Mouse (Mus musculus): ENCODE data around the gene Rubcnl. TPM values are rescaled to one million over a fixed set of nuclear protein-coding genes. Genes with fewer than 3 reads are reported as not detected.

Rubcnl gene
- polyA plus RNA-seq, 1 experiment from 2014 or later, result 0.89 TPM

DNA sequence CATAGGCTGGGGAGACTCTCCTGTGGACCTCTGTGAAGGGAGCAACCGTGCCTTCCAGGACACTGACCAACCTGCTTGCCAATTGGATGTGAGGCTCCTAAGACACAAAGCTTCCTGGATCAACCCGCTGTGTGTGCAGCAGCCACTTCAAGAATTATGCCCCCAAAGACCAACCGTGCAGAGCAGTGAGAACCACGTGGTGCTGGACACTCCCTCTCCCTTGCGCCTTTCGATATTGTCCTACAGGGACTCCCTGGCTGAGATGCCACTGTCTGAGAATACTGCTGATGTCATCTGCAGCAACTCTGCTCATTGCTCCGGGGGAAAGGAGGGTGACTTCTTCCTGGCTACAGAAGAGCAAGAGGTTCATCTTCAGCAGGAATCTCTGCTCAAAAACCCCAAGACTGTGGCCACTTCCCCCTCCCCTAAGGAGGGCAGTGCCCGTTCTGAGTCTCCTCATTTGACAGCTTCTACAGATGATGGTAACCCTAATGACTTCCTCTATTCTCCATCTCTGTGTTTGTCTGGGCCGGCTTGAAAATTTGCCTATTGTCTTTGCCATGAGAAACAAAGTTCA lies 16.3 kb downstream of the Rubcnl start:
- ATAC-seq (ENCODE audit: insufficient read depth) (no peak), DNase-seq (no peak)
- no peak overlapping the region for H3K27ac ChIP-seq (ENCODE audit: low read depth)
- H3K9me3 ChIP-seq (ENCODE audit: low read depth, low read length), result no peaks in the 10 kb centered on the region
- TF ChIP-seq CTCF (IDR thresholded peaks at IDR 0.05; ENCODE audit: low read depth), result no peak
- no peak overlapping the region for H3K9ac ChIP-seq
- no peak overlapping the region for H3K4me3 ChIP-seq (ENCODE audit: low read depth, low read length)
- no peaks in the 10 kb centered on the region for H3K4me1 ChIP-seq (ENCODE audit: insufficient read depth)
- no peaks in the 10 kb centered on the region for H3K27me3 ChIP-seq (ENCODE audit: insufficient read depth, low read length)
- 78% methylated on average over 9 of the region's 9 CpGs for WGBS
- H3K36me3 ChIP-seq (ENCODE audit: insufficient read depth), result no peaks in the 10 kb centered on the region
- H3K4me2 ChIP-seq, result no peak overlapping the region

DNA sequence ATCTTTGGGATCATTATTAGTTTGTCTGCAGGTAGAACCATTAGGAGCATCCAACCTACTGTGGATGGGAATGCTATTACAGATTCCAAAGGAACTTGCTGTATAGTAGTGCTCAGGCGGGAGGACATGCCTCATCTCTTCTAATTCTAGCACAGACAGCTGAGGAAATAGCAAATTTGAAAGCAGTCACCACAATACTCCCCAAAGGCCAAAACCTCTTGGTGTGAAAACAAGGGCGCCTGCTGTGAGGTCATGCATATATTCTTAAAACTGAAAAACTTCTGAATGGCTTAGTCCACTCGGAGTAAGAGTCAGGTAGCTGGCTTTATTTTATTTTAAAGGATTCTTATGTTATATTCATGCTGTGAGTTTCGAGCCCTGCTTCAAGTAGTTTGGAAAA lies 16.9 kb downstream of the Rubcnl start:
- DNase-seq, result no peak
- ATAC-seq (ENCODE audit: insufficient read depth), result no peak
- no peak overlapping the region for H3K4me2 ChIP-seq
- no peak overlapping the region for H3K27ac ChIP-seq (ENCODE audit: low read depth)
- H3K4me1 ChIP-seq (ENCODE audit: insufficient read depth), result no peaks in the 10 kb centered on the region
- no peak overlapping the region for H3K9ac ChIP-seq
- TF ChIP-seq CTCF (IDR thresholded peaks at IDR 0.05; ENCODE audit: low read depth), result no peak
- H3K27me3 ChIP-seq (ENCODE audit: insufficient read depth, low read length), result no peaks in the 10 kb centered on the region
- no peaks in the 10 kb centered on the region for H3K9me3 ChIP-seq (ENCODE audit: low read depth, low read length)
- WGBS, result 80% methylated on average over 4 of the region's 4 CpGs
- H3K36me3 ChIP-seq (ENCODE audit: insufficient read depth), result no peaks in the 10 kb centered on the region
- no peak overlapping the region for H3K4me3 ChIP-seq (ENCODE audit: low read depth, low read length)

DNA sequence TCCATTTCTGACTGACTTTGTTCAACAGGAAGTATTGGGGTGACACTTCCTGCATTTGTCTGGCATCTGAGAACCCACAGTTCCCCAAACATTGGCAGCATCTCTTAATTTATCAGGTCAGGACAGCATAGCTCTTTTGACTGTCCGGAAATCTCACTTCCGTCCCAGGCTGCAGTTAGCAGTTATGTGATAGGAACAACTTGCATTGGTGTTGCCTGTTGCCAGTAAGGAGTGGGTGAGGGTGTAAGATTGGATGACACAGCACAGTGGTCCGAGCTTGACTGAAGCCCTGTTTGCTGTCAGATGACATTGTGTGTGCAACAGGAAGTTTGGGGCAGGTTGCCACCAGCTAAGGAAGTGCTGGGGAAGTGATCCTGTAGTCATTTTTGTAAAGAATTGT lies 18.4 kb downstream of the Rubcnl start:
- no peak overlapping the region for H3K9ac ChIP-seq
- no peak for TF ChIP-seq CTCF (IDR thresholded peaks at IDR 0.05; ENCODE audit: low read depth)
- H3K9me3 ChIP-seq (ENCODE audit: low read depth, low read length), result no peaks in the 10 kb centered on the region
- ATAC-seq (ENCODE audit: insufficient read depth), result no peak
- no peaks in the 10 kb centered on the region for H3K36me3 ChIP-seq (ENCODE audit: insufficient read depth)
- 70% methylated on average over 3 of the region's 3 CpGs for WGBS
- H3K27ac ChIP-seq (ENCODE audit: low read depth), result no peak overlapping the region
- no peaks in the 10 kb centered on the region for H3K27me3 ChIP-seq (ENCODE audit: insufficient read depth, low read length)
- H3K4me2 ChIP-seq, result no peak overlapping the region
- H3K4me3 ChIP-seq (ENCODE audit: low read depth, low read length), result no peak overlapping the region
- DNase-seq, result peak; percentile 27
- no peaks in the 10 kb centered on the region for H3K4me1 ChIP-seq (ENCODE audit: insufficient read depth)

DNA sequence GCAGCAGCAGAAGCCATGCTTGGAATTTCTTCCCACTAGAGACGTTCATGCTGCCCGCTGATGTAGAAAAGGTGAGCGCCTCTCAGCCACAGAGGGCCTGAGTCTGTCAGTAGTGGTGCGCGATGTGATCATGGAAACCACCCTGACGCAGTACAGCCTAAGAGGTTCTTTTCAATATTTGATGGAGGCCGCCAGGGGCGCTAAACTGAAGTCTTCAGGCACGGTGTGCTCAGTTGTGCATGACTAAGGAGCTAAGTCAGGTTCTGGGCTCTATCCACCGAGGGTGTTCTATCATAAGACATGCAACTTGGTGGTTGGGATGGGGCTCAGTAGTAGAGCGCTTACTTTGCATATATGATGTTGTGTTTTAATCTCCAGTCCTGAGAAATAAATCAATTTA lies 19.6 kb downstream of the Rubcnl start:
- Histone ChIP-seq H3K4me1 (ENCODE audit: insufficient read depth) (no peaks in the 10 kb centered on the region), H3K9me3 (ENCODE audit: low read depth, low read length) (no peaks in the 10 kb centered on the region), H3K4me2 (no peak overlapping the region), H3K9ac (no peak overlapping the region), H3K4me3 (ENCODE audit: low read depth, low read length) (no peak overlapping the region), H3K27ac (ENCODE audit: low read depth) (no peak overlapping the region), H3K27me3 (ENCODE audit: insufficient read depth, low read length) (no peaks in the 10 kb centered on the region), H3K36me3 (ENCODE audit: insufficient read depth) (no peaks in the 10 kb centered on the region)
- DNase-seq (peak; percentile 12), ATAC-seq (ENCODE audit: insufficient read depth) (no peak)
- 0 out of 2 replicates have a peak, but pooled peaks have one; percentile 6 for TF ChIP-seq CTCF (IDR thresholded peaks at IDR 0.05; ENCODE audit: low read depth)
- 56% methylated on average over 11 of the region's 11 CpGs for WGBS

DNA sequence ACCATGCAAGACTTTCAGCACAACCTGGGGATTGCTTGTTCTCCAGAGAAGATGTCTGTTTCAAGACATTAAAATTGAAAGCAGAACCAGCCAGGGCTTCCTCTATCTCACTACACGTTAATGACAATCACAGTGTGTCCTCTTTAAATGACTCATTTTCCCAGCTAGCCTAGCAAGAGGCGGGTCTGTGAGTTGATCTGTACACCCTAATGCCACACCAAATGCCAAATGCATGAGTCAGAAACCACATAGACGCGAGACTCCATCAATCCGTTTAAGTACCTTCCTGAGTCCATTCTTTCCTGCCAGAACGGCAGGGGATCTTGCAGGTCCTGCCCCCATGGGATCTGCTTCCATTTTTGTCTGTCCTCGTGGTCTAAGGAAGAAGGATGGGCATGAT lies 29.4 kb downstream of the Rubcnl start:
- ATAC-seq (ENCODE audit: insufficient read depth), result no peak
- Histone ChIP-seq H3K4me1 (ENCODE audit: insufficient read depth) (no peaks in the 10 kb centered on the region), H3K4me3 (ENCODE audit: low read depth, low read length) (no peak overlapping the region), H3K27me3 (ENCODE audit: insufficient read depth, low read length) (no peaks in the 10 kb centered on the region), H3K9ac (no peak overlapping the region), H3K27ac (ENCODE audit: low read depth) (no peak overlapping the region), H3K36me3 (ENCODE audit: insufficient read depth) (no peaks in the 10 kb centered on the region), H3K9me3 (ENCODE audit: low read depth, low read length) (no peaks in the 10 kb centered on the region), H3K4me2 (no peak overlapping the region)
- no peak for DNase-seq
- TF ChIP-seq CTCF (IDR thresholded peaks at IDR 0.05; ENCODE audit: low read depth), result no peak
- 66% methylated on average over 7 of the region's 7 CpGs for WGBS

DNA sequence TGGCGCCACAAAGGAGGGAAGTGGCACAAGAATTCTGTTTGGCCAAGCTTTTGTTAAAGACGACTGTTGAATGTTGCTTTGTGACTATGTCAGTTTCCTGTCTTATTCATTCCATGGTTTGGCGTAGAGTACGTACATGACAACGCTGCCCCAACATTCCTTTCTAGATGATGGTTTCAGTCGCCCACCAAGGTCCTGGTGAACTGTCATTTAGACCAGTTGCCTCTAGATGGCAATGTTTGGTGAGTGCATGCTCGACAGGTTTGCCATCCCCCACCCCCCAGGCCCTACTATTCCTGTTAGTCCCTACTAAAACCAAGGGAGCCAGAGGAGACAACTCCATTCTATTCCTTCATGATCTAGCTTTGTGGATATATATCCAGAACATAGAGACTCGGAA lies 36.6 kb downstream of the Rubcnl start:
- DNase-seq, result peak; percentile 47
- WGBS, result 56% methylated on average over 8 of the region's 8 CpGs
- TF ChIP-seq CTCF (IDR thresholded peaks at IDR 0.05; ENCODE audit: low read depth), result peak; percentile 42

DNA sequence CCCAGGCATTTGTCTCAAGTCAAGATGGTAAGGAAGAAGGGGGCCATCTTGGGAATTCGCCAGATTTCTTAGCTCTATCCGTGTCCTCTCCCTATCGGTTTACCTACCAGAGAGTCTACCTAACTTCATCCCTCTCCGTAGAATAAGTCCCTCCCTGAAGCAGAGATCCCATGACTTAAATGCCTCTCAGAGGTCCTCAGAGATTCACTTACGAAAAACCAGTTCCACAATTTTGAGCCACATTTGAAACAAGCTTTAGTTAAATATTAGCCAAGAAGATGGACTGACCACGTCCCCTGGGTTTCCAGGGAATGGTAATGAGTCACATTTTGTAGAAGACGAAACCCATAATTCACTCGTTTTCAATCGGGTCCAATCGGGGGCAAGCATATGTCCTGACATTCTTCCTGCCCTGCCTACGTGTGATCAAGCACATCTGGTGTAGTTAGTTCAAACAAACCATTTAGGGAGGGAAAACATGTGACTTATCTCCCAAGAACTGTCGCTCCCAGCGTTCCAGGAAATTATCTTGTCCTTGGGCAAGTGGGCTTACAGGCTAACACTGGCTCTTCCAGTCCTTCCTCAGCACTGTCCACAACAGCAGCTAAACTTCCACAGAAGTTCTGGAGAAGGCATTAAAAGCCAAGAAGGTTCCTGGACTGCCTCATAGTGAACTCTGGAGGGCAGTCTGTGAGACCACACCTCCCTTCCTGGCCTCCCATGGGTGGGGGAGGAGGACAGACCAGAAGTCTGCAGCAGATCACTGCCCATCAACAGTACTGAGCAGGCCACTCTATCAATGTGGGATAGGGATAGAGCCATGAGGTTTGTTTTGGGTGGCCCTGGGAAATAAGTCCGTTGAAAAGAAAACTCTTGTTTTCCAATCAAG lies 38.9 kb downstream of the Rubcnl start:
- no peak for TF ChIP-seq CTCF (IDR thresholded peaks at IDR 0.05; ENCODE audit: low read depth)
- Histone ChIP-seq H3K36me3 (ENCODE audit: insufficient read depth) (no peaks in the 10 kb centered on the region), H3K4me2 (no peak overlapping the region), H3K4me1 (ENCODE audit: insufficient read depth) (0 out of 2 replicates have a peak, but pooled peaks cover 5% of the 10 kb centered on the region), H3K9me3 (ENCODE audit: low read depth, low read length) (no peaks in the 10 kb centered on the region), H3K4me3 (ENCODE audit: low read depth, low read length) (no peak overlapping the region), H3K27ac (ENCODE audit: low read depth) (no peak overlapping the region), H3K27me3 (ENCODE audit: insufficient read depth, low read length) (no peaks in the 10 kb centered on the region), H3K9ac (no peak overlapping the region)
- ATAC-seq (ENCODE audit: insufficient read depth) (peak; percentile 59; the same call in 1 of the 2 replicates), DNase-seq (peak; percentile 37)
- 43% methylated on average over 14 of the region's 14 CpGs for WGBS

More for the DNA sequence above, 36.6 kb downstream of the Rubcnl start:
- H3K27me3 ChIP-seq (ENCODE audit: insufficient read depth, low read length), result no peaks in the 10 kb centered on the region
- H3K4me3 ChIP-seq (ENCODE audit: low read depth, low read length), result no peak overlapping the region
- H3K4me1 ChIP-seq (ENCODE audit: insufficient read depth), result 0 out of 2 replicates have a peak, but pooled peaks cover 5% of the 10 kb centered on the region
- H3K27ac ChIP-seq (ENCODE audit: low read depth), result no peak overlapping the region
- H3K4me2 ChIP-seq, result no peak overlapping the region
- no peaks in the 10 kb centered on the region for H3K9me3 ChIP-seq (ENCODE audit: low read depth, low read length)
- no peak for ATAC-seq (ENCODE audit: insufficient read depth)
- no peak overlapping the region for H3K9ac ChIP-seq
- no peaks in the 10 kb centered on the region for H3K36me3 ChIP-seq (ENCODE audit: insufficient read depth)

Measured in lung, embryonic 14.5 days (tissue).